Mouse (Mus musculus): ENCODE results near the gene Chd9.
"Not testable (repeated sequence)": the region's sequence is repeated elsewhere in the genome, so short reads cannot be mapped to it uniquely, and the experiment has no call there.

Gene Chd9

GRCm38 (mm10) chr8:90904171-90904706, 76.1 kb downstream of the Chd9 start:
- DNase-seq (ENCODE audit: extremely low read depth, insufficient read length, low spot score) = no peak

GRCm38 (mm10) chr8:90906922-90907321, 78.8 kb downstream of the Chd9 start:
- no peak for DNase-seq (ENCODE audit: extremely low read depth, insufficient read length, low spot score)

GRCm38 (mm10) chr8:90907516-90907847, 79.3 kb downstream of the Chd9 start:
- DNase-seq (ENCODE audit: extremely low read depth, insufficient read length, low spot score) = no peak

GRCm38 (mm10) chr8:90907848-90908551, 79.8 kb downstream of the Chd9 start:
- DNase-seq (ENCODE audit: extremely low read depth, insufficient read length, low spot score) = peak; percentile 95

GRCm38 (mm10) chr8:90908580-90909471, 80.7 kb downstream of the Chd9 start:
- DNase-seq (ENCODE audit: extremely low read depth, insufficient read length, low spot score) = peak; percentile 73

- DNase-seq (ENCODE audit: extremely low read depth, insufficient read length, low spot score) = no peak
Observed at GRCm38 (mm10) chr8:90923158-90923905, 95.2 kb downstream of the Chd9 start.

- no peak for DNase-seq (ENCODE audit: extremely low read depth, insufficient read length, low spot score)
Observed at GRCm38 (mm10) chr8:90928412-90928811, 100.3 kb downstream of the Chd9 start.

- DNase-seq (ENCODE audit: extremely low read depth, insufficient read length, low spot score) = not testable (repeated sequence)
Observed at GRCm38 (mm10) chr8:90930125-90930524, 102.0 kb downstream of the Chd9 start.

GRCm38 (mm10) chr8:90932934-90933333, 104.8 kb downstream of the Chd9 start:
- no peak for DNase-seq (ENCODE audit: extremely low read depth, insufficient read length, low spot score)

- DNase-seq (ENCODE audit: extremely low read depth, insufficient read length, low spot score) = no peak
Observed at GRCm38 (mm10) chr8:90934786-90935185, 106.6 kb downstream of the Chd9 start.

- no peak for DNase-seq (ENCODE audit: extremely low read depth, insufficient read length, low spot score)
Observed at GRCm38 (mm10) chr8:90936840-90937239, 108.7 kb downstream of the Chd9 start.

- no peak for DNase-seq (ENCODE audit: extremely low read depth, insufficient read length, low spot score)
Observed at GRCm38 (mm10) chr8:90938352-90938930, 110.3 kb downstream of the Chd9 start.

GRCm38 (mm10) chr8:90939867-90940266, 111.7 kb downstream of the Chd9 start:
- no peak for DNase-seq (ENCODE audit: extremely low read depth, insufficient read length, low spot score)

GRCm38 (mm10) chr8:90943770-90944169, 115.6 kb downstream of the Chd9 start:
- DNase-seq (ENCODE audit: extremely low read depth, insufficient read length, low spot score) = no peak

- peak; percentile 64 for DNase-seq (ENCODE audit: extremely low read depth, insufficient read length, low spot score)
Observed at GRCm38 (mm10) chr8:90954802-90955760, 126.9 kb downstream of the Chd9 start.

GRCm38 (mm10) chr8:90955761-90956136, 127.6 kb downstream of the Chd9 start:
- no peak for DNase-seq (ENCODE audit: extremely low read depth, insufficient read length, low spot score)

GRCm38 (mm10) chr8:90956390-90956789, 128.2 kb downstream of the Chd9 start:
- DNase-seq (ENCODE audit: extremely low read depth, insufficient read length, low spot score) = no peak

- DNase-seq (ENCODE audit: extremely low read depth, insufficient read length, low spot score) = no peak
Observed at GRCm38 (mm10) chr8:90957711-90958110, 129.6 kb downstream of the Chd9 start.

GRCm38 (mm10) chr8:90959721-90960120, 131.6 kb downstream of the Chd9 start:
- no peak for DNase-seq (ENCODE audit: extremely low read depth, insufficient read length, low spot score)

- DNase-seq (ENCODE audit: extremely low read depth, insufficient read length, low spot score) = no peak
Observed at GRCm38 (mm10) chr8:90961603-90962002, 133.5 kb downstream of the Chd9 start.

Data from 3134 (cell line).